Mouse (Mus musculus) embryonic fibroblast, embryonic 13.5 days (primary cell): Measurements from ENCODE around the gene Steap3. TPM values are rescaled to one million over a fixed set of nuclear protein-coding genes. Genes with fewer than 3 reads are reported as not detected.
A peak's percentile ranks its signal among the peaks of the same experiment; 100 is the strongest.

ENCODE experiments used
- H3K27ac ChIP-seq: 2 replicates; pipeline ENCODE4 v1.5.1; 2012; ENCODE audit warnings: low read length, control low read depth, inconsistent platforms; ENCODE audit not compliant: insufficient read depth
- H3K4me1 ChIP-seq: 2 replicates; pipeline ENCODE4 v1.6.1; 2011; ENCODE audit warnings: low read length; ENCODE audit not compliant: control insufficient read depth, insufficient read depth
- H3K4me3 ChIP-seq: 2 replicates; pipeline ENCODE4 v1.5.1; 2011; ENCODE audit warnings: mild to moderate bottlenecking, control low read depth, low read length; ENCODE audit not compliant: insufficient read depth
- CTCF ChIP-seq: IDR thresholded peaks from 2 replicates; pipeline ENCODE4 v1.5.1; 2011; ENCODE audit warnings: mild to moderate bottlenecking, control low read depth, low read length, moderate library complexity, borderline replicate concordance; ENCODE audit not compliant: insufficient read depth
- POLR2A ChIP-seq: IDR thresholded peaks from 2 replicates; pipeline ENCODE4 v1.6.1; 2011; ENCODE audit warnings: low read depth, mild to moderate bottlenecking, control low read depth, low read length, moderate library complexity
- polyA plus RNA-seq: library from polyadenylated mRNA; stranded (reverse); fragments of >200 nt; gene quantifications from 2 replicates; pipeline ENCODE4 v1.2.4, GENCODE M21; 2011; ENCODE audit warnings: low read depth; ENCODE audit not compliant: missing spikeins, insufficient read length

Gene Steap3
- polyA plus RNA-seq, 1 experiment: 23.2 TPM

GRCm38 (mm10) chr1:120237068-120237467, 35.4 kb downstream of the Steap3 start:
- Histone ChIP-seq H3K4me1 (peaks cover 6% of the 10 kb centered on the region; the same call in 1 of the 2 replicates), H3K4me3 (no peak overlapping the region), H3K27ac (peak overlapping the region; percentile 28)
- no peak for TF ChIP-seq POLR2A
- TF ChIP-seq CTCF: no peak

- no peak for TF ChIP-seq POLR2A
- no peak overlapping the region for H3K4me3 ChIP-seq
Measured at GRCm38 (mm10) chr1:120236424-120236823, 36.1 kb downstream of the Steap3 start.

GRCm38 (mm10) chr1:120235631-120236215, 36.8 kb downstream of the Steap3 start:
- H3K27ac ChIP-seq: peak overlapping the region; percentile 16; the same call in 1 of the 2 replicates
- H3K4me3 ChIP-seq: no peak overlapping the region
- TF ChIP-seq CTCF: no peak
- no peak for TF ChIP-seq POLR2A
- peaks cover 6% of the 10 kb centered on the region; the same call in 1 of the 2 replicates for H3K4me1 ChIP-seq

More at GRCm38 (mm10) chr1:120236424-120236823, 36.1 kb downstream of the Steap3 start:
- H3K4me1 ChIP-seq: peaks cover 6% of the 10 kb centered on the region; the same call in 1 of the 2 replicates
- peak overlapping the region; percentile 28 for H3K27ac ChIP-seq

DNA sequence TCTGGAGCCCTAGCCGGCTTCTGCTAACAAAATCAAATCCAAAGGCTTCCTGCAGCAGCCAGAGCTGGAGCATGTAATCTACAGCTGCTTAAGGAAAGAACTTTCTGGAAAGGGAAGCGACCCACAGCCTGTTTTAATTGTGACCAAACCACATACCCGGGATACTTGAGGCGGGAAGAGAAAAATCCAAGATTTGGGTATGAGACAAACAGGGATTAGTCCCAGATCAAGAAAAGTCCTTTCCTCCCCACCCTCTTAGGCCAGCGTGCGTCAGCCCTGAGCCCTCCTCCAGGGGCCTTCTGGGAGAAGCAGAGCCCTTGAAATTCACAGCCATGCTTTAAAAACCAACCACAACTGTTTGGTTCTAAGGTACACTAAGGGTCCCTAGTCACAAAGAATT, 40.3 kb downstream of the Steap3 start:
- TF ChIP-seq POLR2A: no peak
- TF ChIP-seq CTCF: no peak
- Histone ChIP-seq H3K27ac (peak overlapping the region; percentile 48; the same call in 1 of the 2 replicates), H3K4me1 (peaks cover 4% of the 10 kb centered on the region; the same call in 1 of the 2 replicates), H3K4me3 (no peak overlapping the region)

DNA sequence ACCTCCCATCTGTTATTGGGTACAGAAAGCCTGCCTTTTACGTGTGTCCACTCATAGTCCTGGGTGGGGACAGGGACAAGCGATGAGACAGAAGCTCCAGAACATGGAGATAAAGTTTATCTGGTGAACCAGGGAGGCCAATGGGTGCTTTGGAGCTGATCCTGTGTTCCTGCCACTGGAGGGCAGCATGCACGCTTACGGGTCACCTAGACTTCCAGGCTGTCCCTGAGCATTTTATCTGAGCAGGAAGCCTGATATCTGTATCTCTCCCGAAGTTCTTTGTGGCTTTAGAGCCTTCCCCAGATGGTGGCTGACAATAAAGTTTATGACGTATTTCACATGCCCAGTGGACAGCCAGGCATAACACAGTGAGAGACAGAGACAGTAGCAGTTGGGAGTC, 41.2 kb downstream of the Steap3 start:
- Histone ChIP-seq H3K27ac (peak overlapping the region; percentile 48; the same call in 1 of the 2 replicates), H3K4me1 (no peaks in the 10 kb centered on the region), H3K4me3 (no peak overlapping the region)
- TF ChIP-seq POLR2A: no peak
- TF ChIP-seq CTCF: peak; percentile 91; the same call in 1 of the 2 replicates

- H3K27ac ChIP-seq: peak overlapping the region; percentile 81
Measured at GRCm38 (mm10) chr1:120229723-120230471, 42.6 kb downstream of the Steap3 start.

DNA sequence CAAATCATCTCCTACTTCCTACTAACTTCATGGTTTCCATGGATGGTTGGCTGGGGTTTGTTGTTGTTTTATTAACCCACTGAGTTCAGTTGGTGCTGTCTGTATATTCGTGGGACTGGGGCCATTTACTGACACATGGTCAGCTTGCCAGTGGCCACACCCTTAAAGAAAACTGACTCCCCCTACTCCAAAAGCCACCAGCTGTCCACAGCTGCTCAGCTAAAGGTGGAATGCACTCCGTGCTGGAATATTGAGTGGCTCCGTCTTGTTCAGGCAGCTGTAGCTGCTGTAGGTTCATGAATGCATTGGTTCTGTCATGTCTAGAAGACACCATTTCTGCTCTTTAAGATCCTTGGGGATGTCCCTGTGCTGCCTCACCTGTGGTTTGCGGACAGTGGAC, 48.9 kb downstream of the Steap3 start:
- Histone ChIP-seq H3K4me1 (no peaks in the 10 kb centered on the region), H3K27ac (no peak overlapping the region), H3K4me3 (no peak overlapping the region)
- TF ChIP-seq POLR2A: no peak
- no peak for TF ChIP-seq CTCF

More at GRCm38 (mm10) chr1:120229723-120230471, 42.6 kb downstream of the Steap3 start:
- Histone ChIP-seq H3K4me1 (no peaks in the 10 kb centered on the region), H3K4me3 (no peak overlapping the region)
- TF ChIP-seq POLR2A (no peak), CTCF (no peak)

- Histone ChIP-seq H3K4me1 (no peaks in the 10 kb centered on the region), H3K27ac (no peak overlapping the region), H3K4me3 (no peak overlapping the region)
- TF ChIP-seq CTCF (no peak), POLR2A (no peak)
Measured at GRCm38 (mm10) chr1:120221285-120221684, 51.2 kb downstream of the Steap3 start.

GRCm38 (mm10) chr1:120220841-120221240, 51.7 kb downstream of the Steap3 start:
- no peak for TF ChIP-seq CTCF
- no peak for TF ChIP-seq POLR2A
- Histone ChIP-seq H3K4me3 (no peak overlapping the region), H3K4me1 (no peaks in the 10 kb centered on the region), H3K27ac (no peak overlapping the region)
